Mouse (Mus musculus) stomach, embryonic 15.5 days (tissue): Measurements from ENCODE around the gene Tmem205. TPM values are rescaled to one million over a fixed set of nuclear protein-coding genes. Genes with fewer than 3 reads are reported as not detected.

Experiments used
- ATAC-seq: fragments of 200-750 bp; cut with Nextera tagmentation; 2 replicates; pipeline ENCODE4 v1.8.0; 2017; ENCODE audit warnings: low read depth, moderate number of reproducible peaks, moderate TSS enrichment; ENCODE audit not compliant: insufficient read depth, low FRiP score
- H3K27ac ChIP-seq: fragments of 300-500 bp; sonication (generic); 2 replicates; pipeline ENCODE4 v1.5.1; 2015; ENCODE audit warnings: mild to moderate bottlenecking, inconsistent platforms
- H3K27me3 ChIP-seq: fragments of 300-500 bp; sonication (generic); replicated peaks from 2 replicates; pipeline ENCODE4 v1.6.1; 2015; ENCODE audit warnings: inconsistent platforms
- H3K36me3 ChIP-seq: fragments of 300-500 bp; sonication (generic); 2 replicates; pipeline ENCODE4 v1.6.1; 2015; ENCODE audit warnings: inconsistent platforms
- H3K4me1 ChIP-seq: fragments of 300-500 bp; sonication (generic); 2 replicates; pipeline ENCODE4 v1.6.1; 2015; ENCODE audit warnings: inconsistent platforms
- H3K4me2 ChIP-seq: fragments of 300-500 bp; sonication (generic); 2 replicates; pipeline ENCODE4 v1.6.1; 2015; ENCODE audit warnings: mild to moderate bottlenecking, inconsistent platforms
- H3K4me3 ChIP-seq: fragments of 300-500 bp; sonication (generic); replicated peaks from 2 replicates; pipeline ENCODE4 v1.5.1; 2015; ENCODE audit warnings: inconsistent platforms
- H3K9ac ChIP-seq: fragments of 300-500 bp; sonication (generic); 2 replicates; pipeline ENCODE4 v1.6.1; 2015; ENCODE audit warnings: inconsistent platforms
- H3K9me3 ChIP-seq: fragments of 300-500 bp; sonication (generic); 2 replicates; pipeline ENCODE4 v1.6.1; 2016; ENCODE audit warnings: inconsistent platforms
- WGBS: fragments of 180-500 bp; shearing (Covaris S2); methylation state at CpG from one replicate; pipeline ENCODE4 v1.1.7; 2015; 5-methylcytosine and 5-hydroxymethylcytosine counted together
- polyA plus RNA-seq: library from polyadenylated mRNA; unstranded; fragments of >200 nt; fragmentation: Nextera tagmentation; extraction: Ambion mirVana; gene quantifications from 2 replicates; pipeline ENCODE4 v1.2.1, GENCODE M21; 2015

Tmem205 gene
- polyA plus RNA-seq, 1 experiment from 2014 or later, result 74.5 TPM

- no peak overlapping the region for H3K4me2 ChIP-seq
- H3K27me3 ChIP-seq, result no peaks in the 10 kb centered on the region; the same call in 1 of the 2 replicates
- no peaks in the 10 kb centered on the region for H3K4me1 ChIP-seq
- H3K9me3 ChIP-seq, result no peaks in the 10 kb centered on the region
- no peak for ATAC-seq
- H3K27ac ChIP-seq, result no peak overlapping the region
- no peak overlapping the region for H3K9ac ChIP-seq
- WGBS, result 88% methylated on average over 4 of the region's 4 CpGs
- H3K4me3 ChIP-seq, result no peak overlapping the region
- H3K36me3 ChIP-seq, result no peaks in the 10 kb centered on the region
Measured at GRCm38 (mm10) chr9:21904031-21904430, 23.3 kb downstream of the Tmem205 start.

GRCm38 (mm10) chr9:21901223-21901820 is 26.0 kb downstream of the Tmem205 start:
- ATAC-seq, result peak; percentile 76; the same call in 1 of the 2 replicates
- Histone ChIP-seq H3K9me3 (no peaks in the 10 kb centered on the region), H3K27me3 (no peaks in the 10 kb centered on the region; the same call in 1 of the 2 replicates), H3K27ac (no peak overlapping the region), H3K4me3 (peak overlapping the region; percentile 44), H3K9ac (no peak overlapping the region), H3K4me1 (no peaks in the 10 kb centered on the region), H3K4me2 (peak overlapping the region; percentile 54), H3K36me3 (no peaks in the 10 kb centered on the region)
- WGBS, result 14% methylated on average over 10 of the region's 10 CpGs

- Histone ChIP-seq H3K27me3 (no peaks in the 10 kb centered on the region), H3K9ac (no peak overlapping the region), H3K9me3 (no peaks in the 10 kb centered on the region), H3K36me3 (no peaks in the 10 kb centered on the region), H3K4me2 (no peak overlapping the region), H3K4me1 (no peaks in the 10 kb centered on the region), H3K27ac (no peak overlapping the region), H3K4me3 (no peak overlapping the region)
- WGBS, result 60% methylated on average over 3 of the region's 3 CpGs
- no peak for ATAC-seq
Measured at GRCm38 (mm10) chr9:21889229-21889628, 38.1 kb downstream of the Tmem205 start.

- no peak for ATAC-seq
- no peak overlapping the region for H3K4me2 ChIP-seq
- 60% methylated on average over 3 of the region's 3 CpGs for WGBS
- H3K36me3 ChIP-seq, result no peaks in the 10 kb centered on the region
- no peak overlapping the region for H3K4me3 ChIP-seq
- no peaks in the 10 kb centered on the region for H3K27me3 ChIP-seq
- H3K4me1 ChIP-seq, result no peaks in the 10 kb centered on the region
- H3K9me3 ChIP-seq, result no peaks in the 10 kb centered on the region
- H3K27ac ChIP-seq, result no peak overlapping the region
- no peak overlapping the region for H3K9ac ChIP-seq
Measured at GRCm38 (mm10) chr9:21876601-21877000, 50.8 kb downstream of the Tmem205 start.

- Histone ChIP-seq H3K27me3 (no peaks in the 10 kb centered on the region), H3K4me1 (no peaks in the 10 kb centered on the region), H3K9me3 (no peaks in the 10 kb centered on the region), H3K36me3 (no peaks in the 10 kb centered on the region), H3K4me3 (no peak overlapping the region), H3K9ac (no peak overlapping the region), H3K4me2 (no peak overlapping the region), H3K27ac (no peak overlapping the region)
- no peak for ATAC-seq
- WGBS, result 60% methylated on average over 4 of the region's 4 CpGs
Measured at GRCm38 (mm10) chr9:21872204-21872603, 55.2 kb downstream of the Tmem205 start.

Other genes with a start within 250 kb of the Tmem205 start
- gene Ldlr, start 204.1 kb downstream of the Tmem205 start, polyA plus RNA-seq, result 53.8 and 61.0 TPM in 2 replicates
- 110 and 119 TPM in 2 replicates for gene Spc24, start 167.3 kb downstream of the Tmem205 start, polyA plus RNA-seq
- gene Kank2, start 128.8 kb downstream of the Tmem205 start, polyA plus RNA-seq, result 21.1 and 22.7 TPM in 2 replicates
- 5.9 and 8.1 TPM in 2 replicates for gene Angptl8, start 92.0 kb downstream of the Tmem205 start, polyA plus RNA-seq
- gene Dock6, start 74.9 kb downstream of the Tmem205 start, polyA plus RNA-seq, result 41.8 and 44.7 TPM in 2 replicates
- gene Rab3d, start 9.4 kb downstream of the Tmem205 start, polyA plus RNA-seq, result 72.0 and 75.8 TPM in 2 replicates
- 4.4 and 5.2 TPM in 2 replicates for gene Ccdc159, start 85 bp downstream of the Tmem205 start, polyA plus RNA-seq
- gene Plppr2, start 9.5 kb upstream of the Tmem205 start, polyA plus RNA-seq, result 7.9 and 8.1 TPM in 2 replicates
- 6.2 and 6.6 TPM in 2 replicates for gene Swsap1, start 28.2 kb upstream of the Tmem205 start, polyA plus RNA-seq
- gene Epor, start 36.0 kb upstream of the Tmem205 start, polyA plus RNA-seq, result 8.5 and 14.7 TPM in 2 replicates
- gene Rgl3, start 61.9 kb upstream of the Tmem205 start, polyA plus RNA-seq, result 5.0 TPM in 2 replicates
- gene Ccdc151, start 75.1 kb upstream of the Tmem205 start, polyA plus RNA-seq, result 0.32 and 0.45 TPM in 2 replicates
- 105 and 113 TPM in 2 replicates for gene Prkcsh, start 75.2 kb upstream of the Tmem205 start, polyA plus RNA-seq
- 2.8 TPM in 2 replicates for gene Elavl3, start 124.5 kb upstream of the Tmem205 start, polyA plus RNA-seq
- not detected in 2 replicates for gene Gm49318, start 143.7 kb upstream of the Tmem205 start, polyA plus RNA-seq
- gene Zfp653, start 143.8 kb upstream of the Tmem205 start, polyA plus RNA-seq, result 12.6 and 14.1 TPM in 2 replicates
- 40.4 and 42.8 TPM in 2 replicates for gene Ecsit, start 157.9 kb upstream of the Tmem205 start, polyA plus RNA-seq
- 403 and 444 TPM in 2 replicates for gene Cnn1, start 171.7 kb upstream of the Tmem205 start, polyA plus RNA-seq
- gene Elof1, start 189.6 kb upstream of the Tmem205 start, polyA plus RNA-seq, result 163 and 165 TPM in 2 replicates
- gene Acp5, start 208.2 kb upstream of the Tmem205 start, polyA plus RNA-seq, result 29.4 and 38.3 TPM in 2 replicates
- gene Pigyl, start 229.3 kb upstream of the Tmem205 start, polyA plus RNA-seq, result 88.6 and 97.2 TPM in 2 replicates